Mouse (Mus musculus) limb, embryonic 14.5 days (tissue): ENCODE data around the gene Art3. TPM values are rescaled to one million over a fixed set of nuclear protein-coding genes. Genes with fewer than 3 reads are reported as not detected.
A peak's percentile ranks its signal among the peaks of the same experiment; 100 is the strongest.

Experiments
- ATAC-seq: fragments of 200-750 bp; cut with Nextera tagmentation; 2 replicates; pipeline ENCODE4 v1.8.0; 2017; ENCODE audit warnings: low read depth, moderate number of reproducible peaks, moderate TSS enrichment; ENCODE audit not compliant: low FRiP score
- DNase-seq: peaks from one replicate; pipeline ENCODE4 v3.0.0-alpha.2; 2015; ENCODE audit warnings: low spot score
- H3K27ac ChIP-seq: fragments of 300-500 bp; sonication (generic); replicated peaks from 2 replicates; pipeline ENCODE4 v1.5.1; 2014; ENCODE audit warnings: low read depth, mild to moderate bottlenecking, low read length, moderate library complexity, mixed read lengths
- H3K27me3 ChIP-seq: fragments of 300-500 bp; sonication (generic); 2 replicates; pipeline ENCODE4 v1.6.1; 2014; ENCODE audit warnings: low read length, mixed read lengths; ENCODE audit not compliant: control insufficient read depth, insufficient read depth
- H3K36me3 ChIP-seq: fragments of 300-500 bp; sonication (generic); 2 replicates; pipeline ENCODE4 v1.6.1; 2014; ENCODE audit warnings: mild to moderate bottlenecking, low read length, moderate library complexity, mixed read lengths; ENCODE audit not compliant: control insufficient read depth, insufficient read depth
- H3K4me1 ChIP-seq: fragments of 300-500 bp; sonication (generic); 2 replicates; pipeline ENCODE4 v1.6.1; 2014; ENCODE audit warnings: antibody characterized with exemption, low read length, mixed read lengths; ENCODE audit not compliant: control insufficient read depth, insufficient read depth
- H3K4me2 ChIP-seq: fragments of 300-500 bp; sonication (generic); replicated peaks from 2 replicates; pipeline ENCODE4 v1.6.1; 2014; ENCODE audit warnings: low read depth, mild to moderate bottlenecking, low read length, moderate library complexity; ENCODE audit not compliant: severe bottlenecking
- H3K4me3 ChIP-seq: fragments of 300-500 bp; sonication (generic); replicated peaks from 2 replicates; pipeline ENCODE4 v1.5.1; 2014; ENCODE audit warnings: low read length
- H3K9ac ChIP-seq: fragments of 300-500 bp; sonication (generic); 2 replicates; pipeline ENCODE4 v1.6.1; 2014; ENCODE audit warnings: mild to moderate bottlenecking, low read depth, low read length, moderate library complexity; ENCODE audit not compliant: severe bottlenecking
- H3K9me3 ChIP-seq: fragments of 300-500 bp; sonication (generic); 2 replicates; pipeline ENCODE4 v1.6.1; 2016; ENCODE audit warnings: low read length; ENCODE audit not compliant: control insufficient read depth
- POLR2A ChIP-seq: fragments of 200-500 bp; IDR thresholded peaks from 2 replicates; pipeline ENCODE4 v1.8.0; 2012; ENCODE audit warnings: inconsistent platforms, mild to moderate bottlenecking, moderate library complexity, borderline replicate concordance; ENCODE audit not compliant: insufficient read depth, insufficient read length; ENCODE audit errors: extremely low read depth
- WGBS: fragments of 180-500 bp; shearing (Covaris S2); extraction: QIAGEN DNeasy Blood & Tissue Kit; methylation state at CpG from one replicate; pipeline ENCODE4 v1.1.7; 2014; 5-methylcytosine and 5-hydroxymethylcytosine counted together
- polyA plus RNA-seq, 2 experiments: library from polyadenylated mRNA; depleted of rRNA in 1 of 2; stranded (reverse) in 1 of 2; unstranded in 1 of 2; fragments of >200 nt; fragmentation: Nextera tagmentation in 1 of 2; extraction: Ambion mirVana in 1 of 2; gene quantifications; 2 replicates each; pipeline versions ENCODE4 v1.2.1 to v1.2.3; 2012 to 2014

Art3 gene
- polyA plus RNA-seq, 2 experiments: 7.7 to 9.6 TPM

DNA sequence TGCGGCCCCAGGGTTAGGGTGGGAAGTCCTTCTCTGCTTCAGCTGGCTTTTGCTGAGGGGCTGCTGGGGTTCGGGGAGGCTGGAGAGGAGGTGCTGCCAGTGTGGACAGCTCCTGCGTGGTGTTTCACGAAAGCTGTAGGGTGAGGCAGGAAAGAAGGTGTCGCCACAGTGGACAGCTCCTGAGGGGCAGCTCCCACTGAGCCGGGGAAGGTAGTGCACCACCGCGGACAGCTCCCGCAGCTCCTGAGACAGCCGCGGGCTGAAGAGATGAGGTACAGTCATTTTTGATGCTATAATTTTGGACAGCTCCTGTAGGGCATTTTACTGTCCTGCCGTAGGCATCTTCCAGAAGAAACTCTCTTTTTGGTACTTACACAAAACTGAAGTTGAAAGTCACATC lies 26.4 kb downstream of the Art3 start:
- Histone ChIP-seq H3K27me3 (no peaks in the 10 kb centered on the region), H3K9ac (no peak overlapping the region), H3K36me3 (no peaks in the 10 kb centered on the region), H3K4me2 (no peak overlapping the region), H3K4me3 (no peak overlapping the region), H3K27ac (no peak overlapping the region), H3K4me1 (no peaks in the 10 kb centered on the region), H3K9me3 (no peaks in the 10 kb centered on the region)
- WGBS: 22% methylated on average over 12 of the region's 12 CpGs
- ATAC-seq (peak; percentile 15; the same call in 1 of the 2 replicates), DNase-seq (peak; percentile 46)
- TF ChIP-seq POLR2A: no peak

- ATAC-seq (no peak), DNase-seq (no peak)
- Histone ChIP-seq H3K27ac (no peak overlapping the region), H3K9ac (no peak overlapping the region), H3K36me3 (no peaks in the 10 kb centered on the region), H3K27me3 (no peaks in the 10 kb centered on the region), H3K4me3 (no peak overlapping the region), H3K4me2 (no peak overlapping the region), H3K9me3 (no peaks in the 10 kb centered on the region), H3K4me1 (no peaks in the 10 kb centered on the region)
- 86% methylated on average over 11 of the region's 11 CpGs for WGBS
- no peak for TF ChIP-seq POLR2A
Measured at GRCm38 (mm10) chr5:92358767-92359455, 27.3 kb downstream of the Art3 start.

GRCm38 (mm10) chr5:92363179-92363578 lies 31.6 kb downstream of the Art3 start:
- no peak overlapping the region for H3K4me2 ChIP-seq
- no peaks in the 10 kb centered on the region for H3K27me3 ChIP-seq
- no peak overlapping the region for H3K9ac ChIP-seq
- H3K4me1 ChIP-seq: no peaks in the 10 kb centered on the region
- H3K9me3 ChIP-seq: no peaks in the 10 kb centered on the region
- H3K4me3 ChIP-seq: no peak overlapping the region
- H3K27ac ChIP-seq: no peak overlapping the region
- ATAC-seq: no peak
- no peak for TF ChIP-seq POLR2A
- 18% methylated on average over 4 of the region's 4 CpGs for WGBS
- DNase-seq: no peak
- no peaks in the 10 kb centered on the region for H3K36me3 ChIP-seq

- no peaks in the 10 kb centered on the region for H3K9me3 ChIP-seq
- DNase-seq (no peak), ATAC-seq (no peak)
- WGBS: 85% methylated on average over 5 of the region's 5 CpGs
- H3K9ac ChIP-seq: no peak overlapping the region
- H3K27me3 ChIP-seq: no peaks in the 10 kb centered on the region
- H3K27ac ChIP-seq: no peak overlapping the region
- H3K4me2 ChIP-seq: no peak overlapping the region
- H3K4me3 ChIP-seq: no peak overlapping the region
- TF ChIP-seq POLR2A: no peak
- H3K36me3 ChIP-seq: no peaks in the 10 kb centered on the region
- H3K4me1 ChIP-seq: no peaks in the 10 kb centered on the region
Measured at GRCm38 (mm10) chr5:92364011-92364410, 32.4 kb downstream of the Art3 start.

GRCm38 (mm10) chr5:92365146-92365705 lies 33.6 kb downstream of the Art3 start:
- Histone ChIP-seq H3K4me2 (no peak overlapping the region), H3K4me3 (no peak overlapping the region), H3K4me1 (0 out of 2 replicates have a peak, but pooled peaks cover 3% of the 10 kb centered on the region), H3K27me3 (no peaks in the 10 kb centered on the region), H3K9ac (no peak overlapping the region), H3K9me3 (no peaks in the 10 kb centered on the region), H3K36me3 (no peaks in the 10 kb centered on the region), H3K27ac (no peak overlapping the region)
- ATAC-seq (no peak), DNase-seq (no peak)
- 66% methylated on average over 11 of the region's 11 CpGs for WGBS
- no peak for TF ChIP-seq POLR2A
